Mouse (Mus musculus) cerebellum, postnatal 36 days (tissue): Measurements from ENCODE around the gene Srsf1.
"Not testable (repeated sequence)": the region's sequence is repeated elsewhere in the genome, so short reads cannot be mapped to it uniquely, and the experiment has no call there.

Experiments
- DNase-seq, 2 experiments: peaks; one replicate each; pipeline ENCODE4 v3.0.0; 2021 to 2022; ENCODE audit warnings: mixed read lengths in 2 of 2

The Srsf1 gene

DNA sequence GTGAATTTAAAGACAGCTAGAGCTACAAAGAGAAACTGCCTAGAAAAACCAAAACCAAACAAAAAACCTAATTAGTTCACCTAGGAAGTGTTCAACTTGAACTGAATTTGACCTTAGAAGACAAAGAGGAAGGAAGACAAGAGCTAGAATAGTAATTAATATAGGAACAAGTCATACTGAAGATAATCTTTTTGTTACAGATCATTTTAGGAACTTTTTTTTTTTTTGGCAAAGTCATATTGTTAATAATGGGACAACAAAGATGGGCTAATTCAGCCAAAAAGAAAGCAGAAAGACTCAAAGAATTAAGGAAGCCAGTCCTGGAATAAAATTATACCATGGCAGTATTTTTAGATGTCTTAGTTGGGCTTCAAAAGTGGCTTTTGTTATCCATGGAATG is 2.9 kb upstream of the Srsf1 start:
- no peak for DNase-seq

DNA sequence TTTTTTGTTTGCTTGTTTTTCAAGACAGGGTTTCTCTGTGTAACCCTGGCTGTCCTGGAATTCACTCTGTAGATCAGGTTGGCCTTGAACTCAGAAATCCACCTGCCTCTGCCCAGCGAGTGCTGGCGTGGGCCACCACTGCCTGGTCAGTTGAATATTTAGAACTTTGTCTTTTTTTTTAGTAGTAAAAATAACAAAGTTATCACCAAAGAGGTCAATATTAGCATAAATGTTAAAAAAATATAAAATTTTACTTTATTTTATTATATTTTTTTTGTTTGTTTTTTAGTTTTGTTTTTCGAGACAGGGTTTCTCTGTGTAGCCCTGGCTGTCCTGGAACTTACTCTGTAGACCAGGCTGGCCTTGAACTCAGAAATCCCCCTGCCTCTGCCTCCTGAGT is 2.0 kb upstream of the Srsf1 start:
- not testable (repeated sequence) for DNase-seq

- no peak for DNase-seq
Measured at GRCm38 (mm10) chr11:88045878-88046277, 1.3 kb upstream of the Srsf1 start.

- peak in 1 of 2 experiments; percentile 20 for DNase-seq
Measured at GRCm38 (mm10) chr11:88046323-88046937, 743 bp upstream of the Srsf1 start.

DNA sequence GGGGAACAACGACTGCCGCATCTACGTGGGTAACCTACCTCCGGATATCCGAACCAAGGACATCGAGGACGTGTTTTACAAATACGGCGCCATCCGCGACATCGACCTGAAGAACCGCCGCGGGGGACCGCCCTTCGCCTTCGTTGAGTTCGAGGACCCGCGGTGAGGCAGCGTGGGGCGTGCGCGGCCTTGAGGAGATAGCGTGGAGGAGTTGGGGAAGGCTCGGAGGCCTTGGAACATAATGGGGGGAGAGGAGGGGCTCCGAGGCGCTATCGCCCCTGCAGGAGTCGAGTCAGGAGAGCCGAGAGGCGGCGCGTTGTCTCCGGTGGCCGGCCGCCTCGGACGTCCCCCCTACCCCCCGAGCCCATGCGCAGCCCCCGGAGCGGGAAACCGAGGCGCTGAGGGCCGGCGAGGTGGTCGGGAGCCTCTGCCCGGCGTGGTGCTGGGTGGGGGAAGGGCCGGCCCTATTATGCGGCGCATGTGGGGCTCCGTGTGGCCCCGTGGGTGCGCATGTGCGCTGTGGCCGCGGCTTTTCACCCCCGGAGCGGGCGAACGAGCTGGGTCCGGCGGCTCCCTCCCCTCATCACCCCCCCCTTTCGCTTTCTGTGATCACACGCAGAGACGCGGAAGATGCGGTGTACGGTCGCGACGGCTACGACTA is 828 bp downstream of the Srsf1 start:
- peak; percentile 60 to 74 for DNase-seq

DNA sequence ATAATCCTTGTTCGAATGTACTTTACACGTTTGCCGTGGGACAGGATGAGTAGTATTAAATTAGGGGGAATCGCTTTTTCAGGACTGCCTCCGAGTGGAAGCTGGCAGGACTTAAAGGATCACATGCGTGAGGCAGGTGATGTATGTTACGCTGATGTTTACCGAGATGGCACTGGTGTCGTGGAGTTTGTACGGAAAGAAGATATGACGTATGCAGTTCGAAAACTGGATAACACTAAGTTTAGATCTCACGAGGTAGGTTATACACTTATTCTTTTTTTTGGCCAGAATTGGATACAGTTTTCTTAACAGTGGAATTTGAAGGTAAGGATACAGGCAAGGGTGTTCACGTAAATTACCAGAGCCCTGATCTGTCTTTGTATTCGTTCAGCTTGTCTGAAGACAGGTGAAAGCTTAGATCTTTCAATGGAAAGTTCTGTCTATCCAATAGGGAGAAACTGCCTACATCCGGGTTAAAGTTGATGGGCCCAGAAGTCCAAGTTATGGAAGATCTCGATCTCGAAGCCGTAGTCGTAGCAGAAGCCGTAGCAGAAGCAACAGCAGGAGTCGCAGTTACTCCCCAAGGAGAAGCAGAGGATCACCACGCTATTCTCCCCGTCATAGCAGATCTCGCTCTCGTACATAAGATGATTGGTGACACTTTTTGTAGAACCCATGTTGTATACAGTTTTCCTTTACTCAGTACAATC is 1.9 kb downstream of the Srsf1 start:
- DNase-seq, result no peak

- no peak for DNase-seq
Measured at GRCm38 (mm10) chr11:88049732-88050131, 2.6 kb downstream of the Srsf1 start.

DNA sequence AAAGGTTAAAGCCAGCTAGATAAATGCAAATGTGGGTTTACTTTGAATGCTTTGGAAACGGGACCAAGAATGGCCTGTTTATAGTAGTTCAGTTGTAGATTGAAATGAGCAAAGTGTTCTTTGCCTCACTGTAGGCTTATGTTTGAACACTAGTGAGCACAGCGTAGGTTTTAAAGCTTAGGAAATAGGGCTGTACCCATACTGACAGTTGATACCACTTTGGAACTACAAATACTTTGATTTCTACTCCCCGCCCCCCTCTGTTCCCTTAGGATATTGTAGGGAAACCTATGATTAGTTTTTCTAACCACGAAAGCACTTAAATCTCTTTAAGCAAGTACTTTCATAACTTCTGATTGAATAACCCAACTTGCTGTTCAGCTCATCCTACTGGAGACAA is 5.5 kb downstream of the Srsf1 start:
- no peak for DNase-seq

DNA sequence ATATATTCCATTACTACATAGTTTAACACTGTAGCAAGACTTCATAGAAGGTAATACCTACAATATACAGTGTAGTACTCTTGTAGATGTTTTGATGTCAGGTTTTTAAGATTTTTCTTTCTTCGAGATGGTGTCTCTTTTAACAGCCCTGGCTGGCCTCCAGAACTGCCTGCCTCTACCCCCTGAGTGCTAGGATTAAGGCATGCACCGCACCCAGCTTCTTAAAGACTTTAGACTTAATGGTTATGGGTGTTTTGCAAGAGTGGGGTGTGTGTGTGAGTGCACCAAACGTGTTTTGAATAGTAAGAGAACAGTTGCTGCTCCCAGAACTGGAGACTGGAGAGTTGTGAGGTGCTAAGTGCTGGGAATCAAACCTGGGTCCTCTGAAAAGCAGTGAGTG is 6.6 kb downstream of the Srsf1 start:
- DNase-seq, result no peak

- peak; percentile 48 to 61 for DNase-seq
Measured at GRCm38 (mm10) chr11:88054589-88054988, 7.4 kb downstream of the Srsf1 start.

- no peak for DNase-seq
Measured at GRCm38 (mm10) chr11:88055777-88056176, 8.6 kb downstream of the Srsf1 start.

- DNase-seq, result no peak
Measured at GRCm38 (mm10) chr11:88057788-88058187, 10.6 kb downstream of the Srsf1 start.

GRCm38 (mm10) chr11:88059141-88059540 is 12.0 kb downstream of the Srsf1 start:
- DNase-seq, result peak; percentile 29 to 50

- DNase-seq, result no peak
Measured at GRCm38 (mm10) chr11:88061892-88062625, 14.9 kb downstream of the Srsf1 start.

- DNase-seq, result no peak
Measured at GRCm38 (mm10) chr11:88065732-88066131, 18.6 kb downstream of the Srsf1 start.

- DNase-seq, result peak in 1 of 2 experiments; percentile 25
Measured at GRCm38 (mm10) chr11:88067191-88067585, 20.0 kb downstream of the Srsf1 start.

GRCm38 (mm10) chr11:88067586-88068410 is 20.6 kb downstream of the Srsf1 start, which contains the start of gene Vezf1:
Gene Vezf1, plus strand, starts transcription at chr11:88068279.
- DNase-seq, result peak; percentile 73 to 76

DNA sequence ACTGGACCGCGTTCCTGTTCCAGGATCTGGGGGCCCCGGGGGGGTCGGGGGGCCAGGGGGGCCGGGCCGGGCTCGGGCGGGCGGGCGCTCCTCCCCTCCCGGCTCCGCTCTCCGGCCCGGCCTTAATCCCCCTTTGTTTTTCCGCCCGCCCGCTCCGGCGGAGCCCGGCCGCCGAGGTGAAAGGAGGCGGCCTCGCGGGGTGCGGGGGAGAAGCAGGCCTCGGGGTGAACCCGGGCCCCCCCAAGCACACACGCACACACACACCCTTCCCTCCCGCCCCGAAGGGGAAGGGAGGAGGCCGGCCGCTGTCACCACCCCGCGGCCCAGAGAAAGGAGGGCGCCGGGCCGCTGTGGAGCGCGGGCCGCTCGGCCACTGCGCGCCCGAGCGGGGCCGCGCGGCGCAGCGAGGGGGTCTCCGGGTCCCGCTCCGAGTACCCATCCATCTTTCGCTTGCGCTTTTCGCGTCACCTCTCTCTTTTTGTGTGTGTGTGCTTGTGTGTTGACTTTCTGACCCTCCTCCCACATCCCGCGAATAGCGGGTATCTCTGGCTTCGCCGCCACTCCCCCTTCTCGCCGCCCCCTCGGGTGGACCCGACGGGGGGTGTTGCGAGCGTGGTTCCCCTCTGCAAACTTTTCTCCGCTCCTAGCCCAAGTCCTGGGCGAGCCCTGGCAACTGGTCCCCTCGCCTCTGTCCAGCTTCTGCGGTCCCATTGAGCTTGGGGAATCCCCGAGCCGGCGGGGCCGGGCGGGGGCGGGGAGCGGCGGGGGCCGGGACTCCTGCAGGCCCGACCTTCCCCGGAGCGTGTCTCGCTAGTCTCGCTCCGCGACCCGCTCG is 21.5 kb downstream of the Srsf1 start:
- DNase-seq, result peak; percentile 48 to 63

DNA sequence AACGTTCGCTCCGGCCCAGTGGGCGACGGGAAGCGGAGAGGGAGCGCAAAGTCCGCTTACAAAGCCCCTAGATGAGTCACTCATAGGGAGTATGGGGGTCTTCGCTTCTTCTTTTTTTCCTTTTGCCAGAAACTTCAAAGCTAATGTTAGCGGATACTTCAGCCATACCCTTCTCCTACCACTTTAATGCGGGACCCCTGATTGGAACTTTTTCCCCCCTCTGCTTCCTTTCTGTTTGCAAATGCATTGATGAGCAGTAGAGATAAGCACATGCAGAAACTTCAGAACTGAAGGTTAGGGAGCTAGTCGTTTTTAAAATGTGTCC is 22.0 kb downstream of the Srsf1 start:
- DNase-seq, result no peak

- no peak for DNase-seq
Measured at GRCm38 (mm10) chr11:88070392-88070791, 23.2 kb downstream of the Srsf1 start.

- DNase-seq, result no peak
Measured at GRCm38 (mm10) chr11:88071113-88071512, 23.9 kb downstream of the Srsf1 start.
